Mouse (Mus musculus): Measurements from ENCODE around the gene 5031439G07Rik.
A peak's percentile ranks its signal among the peaks of the same experiment; 100 is the strongest.
"Not testable (repeated sequence)": the region's sequence is repeated elsewhere in the genome, so short reads cannot be mapped to it uniquely, and the experiment has no call there.

The 5031439G07Rik gene

DNA sequence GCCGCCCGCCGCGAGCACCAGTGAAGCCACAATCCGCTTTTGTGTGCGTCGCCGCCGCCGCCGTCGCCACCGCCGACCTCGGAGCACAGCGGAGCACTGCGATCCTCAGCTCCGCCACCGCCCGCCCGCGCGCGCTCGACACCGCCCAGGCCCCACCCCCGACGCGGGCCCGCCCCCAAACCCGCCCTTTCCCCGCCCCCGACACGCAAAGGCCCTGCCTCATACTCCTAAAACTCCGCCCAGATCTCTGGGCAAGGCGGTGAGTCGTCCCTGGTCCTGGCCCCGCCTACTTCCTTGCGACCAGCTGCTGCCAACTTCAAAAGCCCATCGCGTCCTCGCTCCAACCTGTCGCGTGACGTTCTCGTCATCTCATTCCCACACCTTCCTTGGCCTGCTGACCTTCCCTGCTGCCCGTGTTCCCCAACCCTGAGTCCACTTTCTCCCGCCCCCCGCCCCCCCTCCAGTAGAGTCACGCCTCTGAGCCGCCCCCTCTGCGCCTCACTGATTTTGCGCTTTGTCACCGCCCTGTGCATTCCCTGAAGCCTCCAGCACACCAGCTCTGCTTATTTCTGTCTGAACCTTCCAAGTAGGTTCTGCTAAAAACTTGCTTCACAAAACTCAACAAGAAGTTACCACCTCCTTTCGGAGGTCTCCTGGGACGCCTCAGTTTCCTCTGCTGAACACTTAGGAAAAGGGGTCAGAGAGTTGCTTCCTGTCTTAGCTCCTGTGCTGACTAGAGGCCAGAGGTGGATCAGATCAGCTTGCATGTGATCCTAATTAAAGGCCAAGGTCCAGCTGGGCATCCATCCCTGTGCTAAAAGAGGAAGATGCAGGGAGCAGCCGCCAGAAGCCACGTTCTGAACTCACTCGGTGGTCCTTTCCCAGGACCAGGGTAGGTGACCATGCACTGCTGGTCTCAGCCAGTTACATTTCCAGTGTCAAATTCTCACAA is at the start of gene 5031439G07Rik:
Gene 5031439G07Rik (minus strand): TSS at position 678 of the 952 bp plus-strand sequence.
- DNase-seq (ENCODE audit: low read depth, low spot score) = peak; percentile 96

DNA sequence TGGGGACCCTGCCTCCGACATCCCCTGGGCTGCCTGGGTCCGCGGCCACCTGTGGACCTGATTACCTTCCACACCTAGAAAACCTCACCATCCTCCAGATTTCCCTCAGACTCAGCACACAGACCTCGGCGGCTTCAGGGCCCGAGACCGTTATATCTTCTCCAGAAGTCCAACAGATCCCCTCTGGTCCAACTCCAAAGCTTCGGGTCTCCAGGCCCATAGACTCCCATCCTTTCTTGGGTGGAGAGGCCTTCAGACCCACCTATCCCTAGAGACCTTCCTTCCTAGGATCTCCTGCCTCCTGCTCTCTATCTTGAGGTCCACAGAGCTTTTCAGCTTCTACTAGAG is 49.0 kb upstream of the 5031439G07Rik start:
- no peak for DNase-seq (ENCODE audit: low read depth, low spot score)

DNA sequence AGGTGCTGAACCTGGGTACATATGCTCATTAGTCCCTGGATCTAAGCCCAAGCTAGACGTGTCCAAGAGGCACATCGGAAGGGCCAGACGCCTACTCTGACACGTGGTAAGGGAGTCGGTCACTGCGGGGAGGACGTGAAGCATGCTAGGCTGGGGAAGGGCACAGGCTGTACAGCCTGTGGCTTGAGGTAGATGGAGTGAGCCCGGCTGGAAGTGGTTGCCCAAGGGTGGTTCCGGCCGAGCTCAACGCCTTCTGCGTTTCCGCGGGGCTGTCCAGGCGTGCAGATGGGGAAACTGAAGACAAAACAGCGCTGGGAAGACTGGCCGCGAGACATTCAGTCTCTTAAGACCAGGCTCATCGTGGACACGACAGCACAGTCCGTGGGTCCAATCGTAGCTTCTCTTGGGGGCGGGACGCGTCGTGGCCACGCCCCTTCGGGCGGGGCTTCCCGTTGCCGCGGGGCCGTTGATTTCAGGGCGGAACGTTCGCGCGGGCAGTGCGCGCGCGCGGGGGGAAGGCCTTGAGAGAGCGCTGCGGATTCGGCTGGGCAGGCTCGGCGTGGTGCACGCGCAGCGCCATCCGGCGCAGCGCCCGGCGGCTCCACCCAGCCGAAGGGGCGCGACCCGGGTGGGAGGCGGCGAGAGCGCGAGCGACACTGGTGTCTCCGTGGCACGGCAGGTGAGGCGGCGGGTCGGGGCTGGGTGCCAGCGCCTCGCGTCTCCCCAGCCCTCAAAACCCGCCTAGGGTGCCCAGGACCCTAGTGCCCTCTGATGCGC is 48.4 kb upstream of the 5031439G07Rik start:
- peak; percentile 99 for DNase-seq (ENCODE audit: low read depth, low spot score)

DNA sequence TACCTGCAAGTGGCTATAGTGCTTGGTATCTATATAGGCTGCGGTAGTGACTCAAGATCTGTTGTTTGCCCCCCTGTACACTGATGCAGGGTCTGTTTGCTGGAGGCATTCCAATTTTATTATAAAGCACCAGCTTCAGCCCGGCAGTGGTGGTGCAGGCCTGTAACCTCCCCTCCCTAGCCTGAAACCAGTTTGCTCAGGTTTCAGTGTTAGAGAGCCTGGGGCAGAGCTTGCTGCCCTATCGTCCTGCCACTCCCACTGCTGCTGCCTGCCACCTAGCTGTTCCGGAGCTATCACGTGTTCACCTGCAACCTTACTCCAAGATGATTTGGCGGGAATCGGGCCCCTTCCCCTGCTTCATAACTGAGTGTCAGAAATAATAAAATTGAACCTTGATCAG is 45.6 kb upstream of the 5031439G07Rik start:
- not testable (repeated sequence) for DNase-seq (ENCODE audit: low read depth, low spot score)

DNA sequence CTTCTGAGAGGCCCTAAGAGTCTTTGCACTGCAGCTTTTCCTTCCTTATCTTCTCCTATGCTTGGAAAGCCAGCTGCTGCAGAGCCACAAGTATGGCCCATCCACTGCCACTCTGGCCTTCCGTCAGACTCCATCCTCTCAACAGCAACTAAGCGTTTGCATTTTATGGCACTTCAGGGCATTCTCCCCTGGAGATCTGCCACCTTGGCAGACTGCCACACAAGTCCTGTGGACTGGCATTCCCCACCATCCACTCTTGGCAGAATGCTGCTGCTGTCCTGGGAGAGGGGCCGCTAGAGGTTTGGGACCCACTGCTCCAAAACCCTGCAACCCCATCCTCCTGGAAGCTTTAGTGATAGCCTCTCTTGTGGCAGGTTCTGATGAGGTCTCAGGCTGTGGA is 43.5 kb upstream of the 5031439G07Rik start:
- DNase-seq (ENCODE audit: low read depth, low spot score) = no peak

DNA sequence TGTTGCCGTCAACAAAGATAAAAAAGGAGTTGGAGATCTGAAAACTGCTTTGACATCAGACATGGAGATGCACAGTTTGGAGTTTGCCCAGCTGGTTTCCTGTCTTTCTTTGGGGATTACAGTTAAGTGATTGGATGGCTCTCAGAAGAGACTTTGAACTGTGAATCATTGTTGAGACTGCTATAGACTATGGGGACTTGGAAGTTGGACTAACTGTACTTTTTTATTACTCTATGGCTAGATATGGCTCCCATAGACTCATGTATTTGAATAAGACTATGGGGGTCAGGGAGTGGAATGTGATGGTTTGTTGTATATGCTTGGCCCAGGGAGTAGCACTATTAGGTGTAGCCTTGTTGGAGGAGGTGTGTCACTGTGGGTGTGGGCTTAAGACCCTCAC is 42.3 kb upstream of the 5031439G07Rik start:
- DNase-seq (ENCODE audit: low read depth, low spot score) = not testable (repeated sequence)

DNA sequence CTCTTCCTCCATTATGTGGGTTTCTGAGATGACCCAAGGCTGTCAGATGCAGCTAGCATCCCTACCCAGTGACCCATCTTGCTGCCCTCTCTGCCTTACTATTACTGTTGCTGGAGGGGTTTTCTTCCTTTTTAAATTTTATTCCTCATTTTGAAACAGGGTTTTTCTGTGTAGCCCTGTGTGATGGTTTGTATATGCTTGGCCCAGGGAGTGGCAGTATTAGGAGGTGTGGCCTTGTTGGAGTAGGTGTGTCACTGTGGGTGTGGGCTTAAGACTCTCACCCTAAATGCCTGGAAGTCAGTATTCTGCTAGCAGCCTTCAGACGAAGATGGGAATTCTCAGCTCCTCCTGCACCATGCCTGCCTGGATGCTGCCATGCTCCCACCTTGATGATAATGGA is 40.3 kb upstream of the 5031439G07Rik start, which contains the start of gene Fam118a:
Gene Fam118a (plus strand): TSS at position 301 of the 400 bp plus-strand sequence.
- DNase-seq (ENCODE audit: low read depth, low spot score) = not testable (repeated sequence)

DNA sequence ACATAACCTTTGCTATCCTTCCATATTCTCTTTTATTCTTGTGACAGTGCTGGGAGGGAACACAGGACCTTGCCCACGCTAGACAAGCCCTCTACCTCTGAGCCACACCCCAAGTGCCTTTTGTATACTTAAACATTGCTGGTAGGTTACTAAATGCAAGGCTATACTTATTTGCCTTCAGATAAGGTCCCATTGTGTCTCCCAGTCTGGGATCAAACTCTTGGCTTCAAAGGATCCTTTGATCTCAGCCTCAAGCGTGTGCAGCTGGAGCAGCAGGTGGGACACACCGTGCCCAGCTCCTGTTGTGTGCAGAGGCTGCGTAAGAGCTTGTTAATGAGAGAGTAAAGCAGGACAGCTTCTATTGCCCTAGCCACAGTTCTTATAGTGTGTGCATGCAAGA is 39.4 kb upstream of the 5031439G07Rik start:
- no peak for DNase-seq (ENCODE audit: low read depth, low spot score)

DNA sequence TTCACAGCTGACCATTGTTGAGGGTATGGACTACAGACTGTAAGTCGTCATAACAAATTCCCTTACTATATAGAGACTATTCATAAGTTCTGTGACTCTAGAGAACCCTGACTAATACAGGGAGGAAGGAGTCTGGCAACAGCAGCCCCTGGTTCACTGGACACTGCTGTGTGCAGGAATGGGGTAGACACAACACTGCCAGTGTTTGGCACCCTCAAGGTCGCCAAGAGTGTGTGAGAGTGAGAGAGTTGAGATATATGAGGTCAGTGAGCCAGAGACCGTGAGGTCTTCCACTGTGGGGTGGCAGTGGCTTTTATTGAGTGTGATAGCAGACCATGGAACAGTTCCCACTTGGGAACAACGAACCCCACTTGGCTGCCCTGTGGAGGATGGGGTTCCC is 37.8 kb upstream of the 5031439G07Rik start:
- DNase-seq (ENCODE audit: low read depth, low spot score) = no peak

DNA sequence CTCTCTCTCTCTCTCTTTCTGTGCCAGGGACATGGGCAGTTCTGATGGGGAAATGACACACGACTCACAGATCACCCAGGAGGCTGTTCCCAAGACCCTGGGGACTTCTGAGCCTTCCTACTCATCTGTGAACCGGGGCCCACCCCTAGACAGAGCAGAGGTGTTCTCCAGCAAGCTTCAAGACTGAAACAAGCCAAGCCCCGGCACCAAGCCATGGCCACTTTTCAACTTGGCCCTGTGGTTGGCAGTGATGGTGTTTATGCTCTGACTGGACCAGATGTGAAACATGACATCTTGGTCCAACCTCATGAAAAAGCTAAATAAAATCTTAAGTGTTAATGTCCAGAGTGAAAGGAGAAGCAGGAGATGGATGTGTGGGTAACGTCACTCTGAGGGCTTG is 33.9 kb upstream of the 5031439G07Rik start:
- DNase-seq (ENCODE audit: low read depth, low spot score) = no peak

DNA sequence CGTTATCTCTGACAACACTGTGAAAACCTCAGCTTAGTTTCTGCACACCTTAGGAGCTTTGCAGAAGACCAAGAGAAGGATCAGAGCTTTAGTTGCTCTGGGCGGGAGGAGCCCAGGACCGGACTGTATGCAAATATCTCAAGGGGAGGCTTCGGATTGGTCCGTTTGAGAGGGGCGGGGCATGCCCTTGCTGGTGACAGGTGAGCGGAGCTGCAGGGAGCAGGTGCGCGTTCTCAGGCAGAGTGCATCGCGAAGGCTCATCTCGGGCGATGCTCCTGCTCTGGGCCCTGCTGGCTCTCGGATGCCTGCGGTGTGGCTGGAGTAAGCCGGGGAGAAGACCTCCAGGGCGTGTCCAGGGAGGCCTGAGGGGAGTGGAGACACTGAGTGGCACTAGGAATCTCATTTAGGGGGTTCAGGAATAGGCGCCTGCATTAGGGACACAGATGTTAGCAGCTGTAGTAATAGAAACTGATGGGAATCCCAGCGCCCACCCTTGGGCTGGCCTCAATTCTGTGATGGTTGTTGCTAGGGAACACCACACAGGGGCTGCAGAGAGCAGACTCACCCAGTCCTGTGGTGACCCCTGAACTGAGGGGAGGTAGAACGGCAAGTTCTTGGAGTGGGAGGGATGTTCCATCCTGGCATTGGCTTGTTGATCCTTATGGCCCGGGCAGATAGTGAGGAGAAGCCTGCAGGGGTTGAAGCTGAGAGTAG is 28.8 kb upstream of the 5031439G07Rik start, which contains the start of gene Upk3a:
Gene Upk3a (plus strand): TSS at position 191 of the 714 bp plus-strand sequence.
- peak; percentile 28 for DNase-seq (ENCODE audit: low read depth, low spot score)

DNA sequence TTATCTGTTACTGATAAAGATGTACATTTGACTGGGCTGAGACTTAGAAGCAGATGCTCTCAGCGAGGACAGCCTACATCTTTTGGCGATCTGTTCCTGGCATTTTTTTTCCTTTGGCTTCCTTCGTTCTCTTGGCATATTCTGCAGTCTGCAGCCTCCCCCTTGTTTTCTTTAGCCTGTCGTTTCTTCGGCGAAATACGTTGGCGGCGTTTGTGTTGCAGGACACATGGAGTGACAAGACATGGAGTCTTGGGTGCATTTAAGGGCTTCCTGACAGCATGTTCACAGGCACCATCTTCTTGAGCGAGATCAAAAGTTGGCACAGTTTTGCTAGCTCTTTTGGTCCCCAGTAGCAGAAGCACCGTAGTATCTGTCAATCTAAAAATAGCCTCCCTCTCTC is 27.4 kb upstream of the 5031439G07Rik start:
- DNase-seq (ENCODE audit: low read depth, low spot score) = no peak

DNA sequence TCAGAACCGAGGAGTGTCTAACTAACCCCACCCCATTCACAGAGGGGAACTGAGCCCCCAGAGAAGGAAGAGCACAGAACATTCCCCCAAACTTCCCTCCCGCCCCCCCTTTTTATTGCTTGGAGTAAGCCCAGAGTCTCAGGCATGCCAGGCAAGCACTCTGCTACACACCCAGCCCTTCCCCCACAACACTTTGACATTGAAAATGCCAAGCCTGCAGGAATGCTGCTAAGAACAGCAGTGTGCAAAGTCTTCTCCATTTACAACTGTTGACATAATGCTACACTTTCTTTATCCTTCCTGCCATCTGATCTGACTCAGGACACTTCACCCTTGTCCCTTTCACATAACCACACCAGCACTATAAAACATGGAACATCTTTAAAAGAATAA is 24.3 kb upstream of the 5031439G07Rik start:
- no peak for DNase-seq (ENCODE audit: low read depth, low spot score)

DNA sequence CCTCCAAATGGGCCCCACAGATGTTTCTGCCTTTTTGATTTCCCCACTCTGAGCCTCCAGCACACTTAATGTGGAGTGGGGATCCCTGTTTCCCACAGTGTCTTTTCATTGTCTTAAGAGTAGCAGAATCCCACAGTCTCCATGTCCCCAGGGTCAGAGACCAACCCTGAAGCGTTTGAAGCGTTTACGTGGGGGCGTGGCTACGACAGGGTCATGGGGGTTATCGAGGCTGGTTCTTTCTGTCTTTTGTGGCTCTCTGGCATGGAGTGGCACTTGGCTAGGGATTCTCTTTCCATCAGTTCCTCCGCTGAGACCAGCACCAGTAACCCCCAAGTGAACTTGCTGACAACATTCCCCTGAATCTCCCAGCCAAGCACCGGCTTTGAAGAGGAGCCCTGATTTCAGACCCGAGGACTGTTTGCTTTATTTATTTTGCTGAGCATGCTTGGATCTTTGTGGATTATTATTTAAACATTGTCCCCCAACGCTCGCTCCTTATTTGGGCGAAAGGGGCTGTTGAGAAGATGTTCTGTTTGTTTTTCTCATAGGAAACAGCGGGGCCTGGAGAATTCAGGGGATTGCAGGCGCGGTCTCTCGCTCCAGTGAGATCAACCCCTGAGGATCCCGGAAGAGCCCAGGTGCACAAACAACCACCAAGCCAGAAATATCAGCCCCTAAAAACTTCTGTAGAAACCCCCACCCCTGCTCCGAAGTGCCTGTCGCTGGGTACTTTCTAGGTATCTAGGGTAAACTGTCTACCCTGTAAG is 23.7 kb upstream of the 5031439G07Rik start:
- no peak for DNase-seq (ENCODE audit: low read depth, low spot score)

DNA sequence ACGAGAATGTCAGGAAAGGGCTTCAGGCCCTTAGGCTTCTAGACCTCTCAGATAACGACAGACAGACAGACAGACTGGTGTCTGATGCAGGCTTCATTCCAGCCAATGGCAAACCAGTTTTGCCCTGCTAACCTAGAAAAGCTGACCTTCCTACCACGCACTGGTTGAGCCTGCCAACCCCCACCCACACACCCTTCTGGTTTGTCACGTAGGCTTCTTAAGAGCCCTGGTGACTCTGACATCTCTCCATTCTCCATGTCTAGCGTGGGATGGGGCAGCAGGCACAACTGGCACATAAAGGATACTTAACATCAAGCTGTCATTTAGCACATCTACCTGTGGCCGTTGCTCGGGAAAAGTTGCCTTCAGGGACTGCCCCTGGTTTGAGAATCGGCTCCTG is 21.3 kb upstream of the 5031439G07Rik start:
- no peak for DNase-seq (ENCODE audit: low read depth, low spot score)

DNA sequence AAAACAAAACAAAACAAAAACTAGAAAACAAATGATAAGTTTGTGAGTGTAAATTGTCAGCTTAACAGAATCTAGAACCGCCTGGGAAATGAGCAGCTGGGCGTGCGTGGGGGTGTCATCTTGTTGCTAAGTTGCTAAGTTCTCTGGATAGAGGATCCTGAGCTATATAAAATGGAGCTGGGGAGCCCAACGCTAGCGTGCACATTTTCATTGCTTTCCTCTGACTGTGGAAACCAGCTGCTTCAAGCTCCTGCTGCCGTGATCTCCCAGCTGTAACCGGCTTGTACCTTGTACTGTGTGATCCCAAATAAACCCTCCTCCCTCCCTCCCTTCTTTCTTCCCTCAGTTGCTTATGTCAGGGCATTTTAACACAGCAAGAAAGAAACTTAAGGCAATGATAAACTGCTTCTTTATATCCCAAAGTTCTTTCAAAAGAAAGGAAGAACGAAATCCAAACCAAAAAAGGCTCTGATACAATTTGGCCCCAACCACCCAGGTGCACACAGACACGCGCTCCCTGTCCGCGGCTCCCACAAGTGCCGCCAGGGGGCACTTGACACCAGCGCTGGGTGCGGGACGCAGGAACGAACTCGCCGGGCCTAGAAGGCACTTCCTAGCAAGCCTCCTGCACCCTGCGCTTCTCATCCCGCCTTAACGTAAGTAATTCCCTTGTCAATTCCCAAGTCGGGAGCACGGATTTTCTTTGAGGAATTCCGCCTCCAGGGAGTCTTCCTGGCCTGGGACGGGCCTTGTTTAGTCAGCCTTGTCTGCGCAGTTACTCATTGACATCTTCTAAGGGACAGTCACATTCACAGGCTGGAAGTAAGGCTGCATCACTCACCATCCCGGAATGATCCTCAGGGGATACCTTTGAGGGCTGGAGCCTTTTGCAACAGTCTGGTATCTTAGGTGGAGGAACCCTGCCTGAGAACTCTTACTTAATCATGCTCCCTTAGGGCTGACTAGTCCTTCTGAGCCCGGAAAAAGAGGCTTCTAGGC is 12.9 kb upstream of the 5031439G07Rik start:
- peak; percentile 90 for DNase-seq (ENCODE audit: low read depth, low spot score)

DNA sequence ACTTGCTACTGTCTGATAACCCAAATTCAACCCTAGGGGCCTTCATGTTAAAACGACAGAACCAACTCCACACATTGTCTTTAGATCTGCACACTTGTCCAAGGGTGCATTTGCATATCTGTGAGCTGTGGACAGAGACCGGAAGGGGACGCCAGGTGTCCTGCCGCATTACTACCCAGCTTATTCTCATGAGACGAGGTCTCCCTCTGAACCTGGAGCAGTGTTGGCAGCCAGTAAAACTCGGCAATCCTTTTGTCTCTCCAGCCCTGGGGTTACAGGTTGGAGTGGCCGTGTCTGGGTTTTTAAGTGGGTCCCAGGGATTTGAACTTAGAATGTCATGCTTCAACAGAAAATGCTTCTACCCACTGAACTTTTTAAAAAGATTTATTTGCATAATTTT is 11.6 kb upstream of the 5031439G07Rik start:
- DNase-seq (ENCODE audit: low read depth, low spot score) = no peak

DNA sequence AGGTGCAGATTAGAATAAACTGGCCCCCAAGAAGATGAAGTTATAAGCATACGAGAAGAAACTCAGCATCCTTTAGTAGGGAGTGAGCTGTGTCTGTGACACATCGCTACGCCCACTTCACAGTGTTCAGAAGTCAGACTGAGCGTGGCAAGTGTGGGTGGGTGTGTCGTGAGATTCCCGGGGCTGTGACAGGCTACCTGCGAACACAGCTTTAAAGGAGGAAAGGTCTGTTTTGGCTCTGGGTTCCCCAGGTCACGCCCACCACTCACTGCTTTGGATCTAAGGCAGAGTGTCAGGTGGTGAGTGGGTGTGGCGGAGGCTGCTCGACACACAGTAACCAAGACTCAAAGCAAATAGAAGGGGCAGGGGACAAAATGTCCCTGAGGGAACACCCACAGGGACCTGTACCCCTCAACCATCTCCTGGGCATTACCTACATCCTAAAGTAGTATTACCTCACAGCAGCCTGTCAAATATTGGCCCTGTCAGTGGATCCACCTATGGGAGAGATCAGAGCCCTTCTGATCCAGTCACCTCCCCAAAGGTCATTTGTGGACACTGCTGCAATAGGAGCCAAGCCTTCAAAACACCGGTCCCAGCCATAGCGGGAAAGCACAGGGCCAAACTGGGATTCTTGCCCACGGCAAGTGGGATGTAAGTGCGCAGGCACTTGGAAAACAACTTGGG is 9.6 kb upstream of the 5031439G07Rik start:
- no peak for DNase-seq (ENCODE audit: low read depth, low spot score)

DNA sequence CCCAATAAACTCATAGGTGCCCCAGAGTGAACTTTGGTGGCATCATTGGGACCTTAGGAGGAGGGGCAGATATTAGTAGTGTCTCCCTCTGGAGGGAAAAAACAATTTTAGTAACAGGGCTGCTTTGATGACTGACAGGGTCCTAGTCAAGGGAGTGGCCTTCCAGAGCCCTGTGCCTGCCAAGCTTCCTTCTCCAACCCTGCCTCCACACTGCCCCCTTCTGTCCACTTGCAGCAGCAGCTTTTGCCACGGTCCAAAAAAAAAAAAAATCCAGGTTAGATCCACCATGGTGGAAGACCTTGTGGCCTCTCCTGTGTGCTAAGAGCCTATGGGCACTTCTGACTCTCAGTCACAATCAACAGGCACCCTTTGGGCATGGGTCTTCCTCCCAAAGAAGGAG is 7.6 kb upstream of the 5031439G07Rik start:
- DNase-seq (ENCODE audit: low read depth, low spot score) = peak; percentile 79

Measured in CD4-positive, CD25-positive, alpha-beta regulatory T cell, adult 2 months (primary cell).